In the genomic region with DNA sequence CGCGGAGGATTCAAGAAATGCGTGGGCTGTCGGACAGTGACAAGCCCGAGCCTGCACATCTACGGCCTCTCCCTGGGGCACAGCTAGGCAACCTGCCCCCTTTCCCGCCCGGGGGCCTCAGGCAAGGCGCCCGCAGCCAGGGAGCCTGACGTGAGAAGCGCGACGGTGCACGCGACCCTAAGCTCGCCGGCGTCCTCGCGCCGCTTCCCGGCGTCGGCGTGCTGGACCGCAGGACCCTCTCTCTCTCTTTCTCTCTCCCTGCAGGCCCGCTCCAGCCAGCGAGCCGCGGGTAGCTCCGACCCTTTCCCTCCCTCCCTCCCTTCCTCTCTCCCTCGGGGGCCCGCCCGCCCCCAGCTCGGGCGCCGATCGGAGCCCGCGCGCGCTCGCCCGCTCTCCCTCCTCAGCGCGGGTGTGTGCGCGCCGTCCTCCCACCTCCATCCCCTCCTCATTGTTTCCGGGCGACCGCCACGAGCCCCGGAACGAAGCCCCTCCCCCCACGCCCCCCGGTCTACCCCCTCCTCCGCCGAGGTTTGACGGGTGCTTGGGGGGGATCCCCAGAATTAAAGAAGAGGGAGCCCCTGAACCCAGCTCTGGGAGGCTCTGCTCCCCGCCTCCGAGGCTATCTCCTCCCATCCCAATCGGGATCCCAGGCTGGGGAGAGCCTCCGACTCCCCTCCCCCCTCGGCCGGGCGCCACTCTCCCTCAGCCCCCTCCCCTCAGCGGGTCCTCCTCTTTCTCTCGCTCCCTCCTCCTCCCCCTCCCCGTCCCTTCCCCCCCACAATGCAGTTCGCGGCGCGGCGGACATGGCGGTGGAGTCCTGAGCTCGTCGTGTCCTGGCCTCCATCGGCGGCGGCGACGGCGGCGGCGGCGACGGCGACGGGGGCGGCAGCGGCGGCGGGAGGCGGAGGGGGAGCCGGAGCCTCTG, we compare ENCODE assay signal across 8 mouse cellular contexts. TPM values are rescaled to one million over a fixed set of nuclear protein-coding genes. Genes with fewer than 3 reads are reported as not detected.
DNase-seq lines count a peak whose midpoint lies in the region.

A gene (plus strand): TSS at position 196 of the 925 bp plus-strand sequence.

- peak within 1 kb of the TSS; percentile 97 for H3K4me3 ChIP-seq in megakaryocyte, embryonic 14.5 days (replicated peaks)

- H3K27me3 ChIP-seq in megakaryocyte, embryonic 14.5 days (replicated peaks): no peaks in the 10 kb centered on the region

- peak; percentile 84 for DNase-seq in WW6 (ENCODE audit: low read depth, low spot score)
- peak; percentile 74 to 89 for DNase-seq in cerebellum, postnatal 4 days (ENCODE audit: low spot score in 2 of 2)
- DNase-seq in gastrocnemius, adult 8-10 months (ENCODE audit: low spot score in 2 of 2): peak; percentile 61 to 74
- peak; percentile 54 for DNase-seq in hindlimb bud, embryonic 11.5 days (ENCODE audit: extremely low spot score, low read depth, low spot score)
- DNase-seq in left cerebral cortex, adult 8-10 months (ENCODE audit: low spot score in 2 of 2): peak; percentile 59 to 82
- DNase-seq in right cerebral cortex, postnatal 10 days (ENCODE audit: low spot score in 2 of 2): peak; percentile 94
- peak; percentile 65 for DNase-seq in urinary bladder, postnatal 25 days (ENCODE audit: low spot score)

- H3K4me1 ChIP-seq in megakaryocyte, embryonic 14.5 days: peaks cover 43% of the 10 kb centered on the region

- H3K9me3 ChIP-seq in megakaryocyte, embryonic 14.5 days: no peaks in the 10 kb centered on the region

- peaks cover 2% of the 10 kb centered on the region for H3K36me3 ChIP-seq in megakaryocyte, embryonic 14.5 days (replicated peaks; ENCODE audit: low read length)

RNA-seq across cellular contexts. Expression of the gene that starts here (rescaled TPM):
- 10 to 100 TPM; 16.8 to 33.6 (median 19.6) TPM for total RNA-seq in gastrocnemius, adult 8-10 months (2022)
- total RNA-seq in left cerebral cortex, adult 8-10 months (2022): 10 to 100 TPM; 34.0 to 51.2 (median 38.2) TPM
- 2.8 and 10.1 TPM in 2 replicates for polyA plus RNA-seq in megakaryocyte, embryonic 14.5 days (2012; ENCODE audit: insufficient read depth, low replicate concordance)

Comparison
In these comparisons a context has a peak if more than half of its experiments do, and no peak if none do; other contexts are left out.
1. Peak in every context shown above with its lines: DNase-seq and H3K4me3 ChIP-seq.